Mouse (Mus musculus) liver, embryonic 16.5 days (tissue): ENCODE measurements around the gene Neurl4. TPM values are rescaled to one million over a fixed set of nuclear protein-coding genes. Genes with fewer than 3 reads are reported as not detected.

Experiments
- ATAC-seq: fragments of 200-750 bp; cut with Nextera tagmentation; 2 replicates; pipeline ENCODE4 v1.8.0; 2017; ENCODE audit warnings: low read depth, mild to moderate bottlenecking, moderate number of reproducible peaks, moderate library complexity
- H3K27ac ChIP-seq: fragments of 300-500 bp; sonication (generic); 2 replicates; pipeline ENCODE4 v1.5.1; 2014; ENCODE audit warnings: mild to moderate bottlenecking, low read length
- H3K27me3 ChIP-seq: fragments of 300-500 bp; sonication (generic); 2 replicates; pipeline ENCODE4 v1.6.1; 2014; ENCODE audit warnings: low read depth, low read length, mixed read lengths; ENCODE audit not compliant: control insufficient read depth, insufficient read depth
- H3K36me3 ChIP-seq: fragments of 300-500 bp; sonication (generic); 2 replicates; pipeline ENCODE4 v1.6.1; 2014; ENCODE audit warnings: mild to moderate bottlenecking; ENCODE audit not compliant: control insufficient read depth, insufficient read depth
- H3K4me1 ChIP-seq: fragments of 300-500 bp; sonication (generic); 2 replicates; pipeline ENCODE4 v1.6.1; 2014; ENCODE audit warnings: low read depth, low read length, mixed read lengths; ENCODE audit not compliant: control insufficient read depth
- H3K4me2 ChIP-seq: fragments of 300-500 bp; sonication (generic); 2 replicates; pipeline ENCODE4 v1.6.1; 2014; ENCODE audit warnings: low read depth, low read length, mixed read lengths
- H3K4me3 ChIP-seq: fragments of 300-500 bp; sonication (generic); 2 replicates; pipeline ENCODE4 v1.5.1; 2014; ENCODE audit warnings: low read depth, mild to moderate bottlenecking, low read length
- H3K9ac ChIP-seq: fragments of 300-500 bp; sonication (generic); 2 replicates; pipeline ENCODE4 v1.6.1; 2014; ENCODE audit warnings: low read depth, low read length
- H3K9me3 ChIP-seq: fragments of 300-500 bp; sonication (generic); replicated peaks from 2 replicates; pipeline ENCODE4 v1.6.1; 2016; ENCODE audit warnings: low read length; ENCODE audit not compliant: control insufficient read depth
- whole genome bisulfite sequencing: fragments of 180-500 bp; shearing (Covaris S2); extraction: QIAGEN DNeasy Blood & Tissue Kit; methylation state at CpG from one replicate; pipeline ENCODE4 v1.1.7; 2014; ENCODE audit not compliant: insufficient replicate concordance; 5-methylcytosine and 5-hydroxymethylcytosine counted together
- polyA plus RNA-seq: library from polyadenylated mRNA; unstranded; fragments of >200 nt; fragmentation: Nextera tagmentation; extraction: Ambion mirVana; gene quantifications from 2 replicates; pipeline ENCODE4 v1.2.1, GENCODE M21; 2015

Gene Neurl4
- polyA plus RNA-seq, 1 experiment from 2014 or later, result 2.6 TPM

DNA sequence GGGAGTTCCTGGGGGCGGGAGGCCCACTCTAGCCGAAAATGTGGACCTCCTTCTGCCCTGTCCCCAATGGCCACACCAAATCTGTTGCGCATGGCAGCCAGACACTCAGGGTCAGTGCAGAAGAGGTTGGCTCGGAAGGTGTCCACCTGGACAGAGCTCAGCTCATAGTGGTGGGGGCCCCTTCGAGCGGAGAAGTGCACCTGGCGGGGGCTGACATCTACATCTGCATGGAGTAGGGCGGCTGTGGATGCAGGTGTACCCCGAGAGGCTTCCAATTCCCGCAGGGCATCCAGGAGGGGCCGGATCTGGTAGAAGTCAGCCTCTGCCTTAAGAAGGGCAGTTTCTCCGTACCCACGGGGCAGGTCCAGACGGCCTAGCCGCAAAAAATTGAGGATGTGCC lies 21.2 kb upstream of the Neurl4 start:
- 69% methylated on average over 15 of the region's 15 CpGs for WGBS
- Histone ChIP-seq H3K9me3 (no peaks in the 10 kb centered on the region), H3K4me3 (peak overlapping the region; percentile 67), H3K36me3 (no peaks in the 10 kb centered on the region), H3K4me2 (peak overlapping the region; percentile 93), H3K27me3 (no peaks in the 10 kb centered on the region), H3K9ac (peak overlapping the region; percentile 72; the same call in 1 of the 2 replicates), H3K27ac (peak overlapping the region; percentile 77), H3K4me1 (peaks cover 72% of the 10 kb centered on the region)
- no peak for ATAC-seq

- Histone ChIP-seq H3K4me3 (peak overlapping the region; percentile 67), H3K27me3 (no peaks in the 10 kb centered on the region), H3K4me1 (peaks cover 68% of the 10 kb centered on the region), H3K4me2 (peak overlapping the region; percentile 93), H3K27ac (peak overlapping the region; percentile 92), H3K36me3 (no peaks in the 10 kb centered on the region), H3K9me3 (no peaks in the 10 kb centered on the region), H3K9ac (peak overlapping the region; percentile 72)
- under 1% methylated on average over 18 of the region's 18 CpGs for WGBS
- ATAC-seq, result peak; percentile 28
These were observed 20.4 kb upstream of the Neurl4 start for GRCm38 (mm10) chr11:69880506-69880852.

DNA sequence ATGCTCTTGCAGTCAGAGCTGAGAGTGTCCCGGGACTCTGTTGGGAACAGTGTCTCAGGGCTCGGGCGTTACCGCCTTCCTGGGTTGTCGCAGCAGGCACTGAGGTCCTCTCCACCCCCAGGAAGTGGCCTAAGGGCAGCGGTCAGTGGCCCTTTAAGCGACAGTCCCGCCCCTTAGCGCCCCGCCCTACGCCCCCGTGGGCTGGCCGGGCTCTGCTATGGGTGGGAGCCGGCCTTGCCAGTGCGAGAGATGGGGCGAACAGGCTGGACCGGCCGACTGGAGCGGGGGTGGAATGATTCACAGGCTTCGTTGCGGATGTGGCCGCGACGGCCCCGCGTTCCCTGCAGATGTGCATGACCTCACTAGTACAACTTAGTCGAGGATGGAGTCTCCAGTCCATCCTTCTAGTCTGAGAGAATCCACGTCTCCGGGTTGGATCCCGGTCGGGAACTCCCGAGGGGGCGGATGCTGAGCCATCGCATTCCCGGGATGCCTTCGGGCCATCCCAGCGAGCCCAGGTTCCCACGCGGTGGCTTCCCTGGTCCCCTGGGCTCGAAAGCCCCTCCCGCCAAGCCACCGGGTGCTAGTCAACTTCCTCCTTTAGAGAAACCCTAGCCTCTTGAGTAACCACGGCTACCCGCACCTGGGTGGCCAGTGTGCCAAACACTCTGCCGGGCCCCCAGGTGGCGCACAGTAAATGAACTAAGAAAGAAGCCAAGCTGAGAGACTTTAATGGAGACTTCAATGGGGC lies 19.8 kb upstream of the Neurl4 start, which contains the start of gene Kctd11:
Kctd11 (minus strand) TSS at position 554 of the 751 bp plus-strand sequence.
- H3K9me3 ChIP-seq, result no peaks in the 10 kb centered on the region
- no peaks in the 10 kb centered on the region for H3K27me3 ChIP-seq
- WGBS, result under 1% methylated on average over 46 of the region's 46 CpGs
- ATAC-seq, result peak; percentile 84
- peaks cover 62% of the 10 kb centered on the region for H3K4me1 ChIP-seq
- peak within 1 kb of the TSS; percentile 93 for H3K4me2 ChIP-seq
- H3K4me3 ChIP-seq, result peak within 1 kb of the TSS; percentile 67
- peak within 1 kb of the TSS; percentile 92 for H3K27ac ChIP-seq
- H3K36me3 ChIP-seq, result no peaks in the 10 kb centered on the region
- peak within 1 kb of the TSS; percentile 72 for H3K9ac ChIP-seq

- peaks cover 59% of the 10 kb centered on the region for H3K4me1 ChIP-seq
- H3K9ac ChIP-seq, result peak overlapping the region; percentile 72
- H3K27me3 ChIP-seq, result no peaks in the 10 kb centered on the region
- no peaks in the 10 kb centered on the region for H3K36me3 ChIP-seq
- H3K27ac ChIP-seq, result no peak overlapping the region
- ATAC-seq, result no peak
- H3K4me2 ChIP-seq, result peak overlapping the region; percentile 93
- no peaks in the 10 kb centered on the region for H3K9me3 ChIP-seq
- 67% methylated on average over 21 of the region's 21 CpGs for WGBS
- peak overlapping the region; percentile 67 for H3K4me3 ChIP-seq
These were observed 18.8 kb upstream of the Neurl4 start for GRCm38 (mm10) chr11:69881787-69882670.

GRCm38 (mm10) chr11:69883066-69883465 lies 17.8 kb upstream of the Neurl4 start:
- no peak overlapping the region for H3K4me3 ChIP-seq
- no peak overlapping the region for H3K27ac ChIP-seq
- H3K4me2 ChIP-seq, result no peak overlapping the region
- 67% methylated on average over 4 of the region's 4 CpGs for WGBS
- H3K36me3 ChIP-seq, result no peaks in the 10 kb centered on the region
- H3K9me3 ChIP-seq, result no peaks in the 10 kb centered on the region
- no peak overlapping the region for H3K9ac ChIP-seq
- ATAC-seq, result no peak
- no peaks in the 10 kb centered on the region for H3K27me3 ChIP-seq
- H3K4me1 ChIP-seq, result peaks cover 59% of the 10 kb centered on the region

- Histone ChIP-seq H3K27me3 (no peaks in the 10 kb centered on the region), H3K4me1 (peaks cover 55% of the 10 kb centered on the region), H3K4me3 (no peak overlapping the region), H3K4me2 (no peak overlapping the region), H3K36me3 (no peaks in the 10 kb centered on the region), H3K27ac (no peak overlapping the region), H3K9ac (no peak overlapping the region), H3K9me3 (no peaks in the 10 kb centered on the region)
- ATAC-seq, result no peak
- 64% methylated on average over 8 of the region's 8 CpGs for WGBS
These were observed 17.2 kb upstream of the Neurl4 start for GRCm38 (mm10) chr11:69883527-69884151.

DNA sequence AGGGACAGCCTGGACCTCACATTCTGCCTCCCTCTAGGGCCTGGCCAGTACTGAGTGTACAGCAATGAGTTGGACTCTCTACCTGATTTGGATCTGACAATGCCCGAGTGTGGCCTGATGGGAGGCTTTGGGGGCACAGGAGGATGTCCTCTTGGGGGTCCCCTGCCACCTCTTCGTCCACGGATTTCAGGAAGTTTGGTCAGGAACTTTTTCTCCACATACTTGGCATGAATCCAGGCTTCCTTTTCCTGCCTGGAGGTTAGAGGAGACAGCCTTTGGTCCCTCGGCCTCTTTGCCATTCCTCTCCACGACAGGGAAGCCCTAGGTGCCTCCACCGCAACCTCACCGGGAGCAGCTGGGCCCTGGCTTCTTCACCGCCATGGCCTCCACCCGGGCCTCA lies 16.6 kb upstream of the Neurl4 start:
- Histone ChIP-seq H3K27ac (no peak overlapping the region), H3K9me3 (no peaks in the 10 kb centered on the region), H3K27me3 (no peaks in the 10 kb centered on the region), H3K4me2 (no peak overlapping the region), H3K36me3 (no peaks in the 10 kb centered on the region), H3K4me1 (peaks cover 49% of the 10 kb centered on the region), H3K4me3 (no peak overlapping the region), H3K9ac (no peak overlapping the region)
- no peak for ATAC-seq
- 73% methylated on average over 9 of the region's 9 CpGs for WGBS

DNA sequence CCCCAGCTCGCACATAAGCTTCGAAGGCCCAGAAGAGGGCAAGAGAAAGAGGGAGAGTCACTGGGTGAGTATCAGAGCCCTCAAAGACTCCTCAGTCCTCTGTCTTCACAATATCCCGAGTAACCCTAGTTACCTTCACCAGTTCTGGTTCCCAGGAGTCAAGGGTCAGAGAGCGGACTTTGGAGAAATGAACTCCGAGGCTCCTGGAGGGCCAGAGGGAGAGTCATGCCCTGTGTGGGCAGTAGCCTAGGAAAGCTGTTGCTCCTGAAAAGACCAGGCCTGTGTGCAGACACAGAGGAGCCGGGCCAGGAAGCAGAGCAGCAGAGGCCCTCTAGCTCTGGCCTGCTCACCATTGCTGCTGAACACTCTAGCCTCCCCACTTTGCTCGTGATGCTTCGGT lies 16.2 kb upstream of the Neurl4 start:
- Histone ChIP-seq H3K9me3 (no peaks in the 10 kb centered on the region), H3K4me2 (no peak overlapping the region), H3K9ac (no peak overlapping the region), H3K4me1 (peaks cover 45% of the 10 kb centered on the region), H3K27ac (no peak overlapping the region), H3K27me3 (no peaks in the 10 kb centered on the region), H3K36me3 (no peaks in the 10 kb centered on the region), H3K4me3 (no peak overlapping the region)
- WGBS, result 70% methylated on average over 8 of the region's 8 CpGs
- no peak for ATAC-seq
